Mouse (Mus musculus): ENCODE data around the gene Rhox9. TPM values are rescaled to one million over a fixed set of nuclear protein-coding genes. Genes with fewer than 3 reads are reported as not detected.

Rhox9 gene
- polyA plus RNA-seq (2014; fragmentation: Illumina TruSeq; extraction: RNeasy Lipid Tissue Mini Kit (QIAGEN cat#74804)) = not detected

GRCm38 (mm10) chrX:37901670-37902069 is at the start of gene Rhox9:
TSS of gene Rhox9 (minus strand) at chrX:37901770.

GRCm38 (mm10) chrX:37897132-37897531 is 4.4 kb downstream of the Rhox9 start, which contains the start of gene Rhox7b:
TSS of gene Rhox7b (minus strand) at chrX:37897232.

GRCm38 (mm10) chrX:37878844-37879243 is 22.7 kb downstream of the Rhox9 start, which contains the start of gene Rhox8:
TSS of gene Rhox8 (minus strand) at chrX:37878944.

Other genes with a start within 250 kb of the Rhox9 start
- gene Rhox3h, start 233.0 kb downstream of the Rhox9 start, polyA plus RNA-seq (2014; fragmentation: Illumina TruSeq; extraction: RNeasy Lipid Tissue Mini Kit (QIAGEN cat#74804)) = not detected
- gene Rhox2h, start 228.5 kb downstream of the Rhox9 start, polyA plus RNA-seq (2014; fragmentation: Illumina TruSeq; extraction: RNeasy Lipid Tissue Mini Kit (QIAGEN cat#74804)) = not detected
- not detected for gene Rhox5, start 96.9 kb downstream of the Rhox9 start, polyA plus RNA-seq (2014; fragmentation: Illumina TruSeq; extraction: RNeasy Lipid Tissue Mini Kit (QIAGEN cat#74804))
- not detected for gene Rhox6, start 74.9 kb downstream of the Rhox9 start, polyA plus RNA-seq (2014; fragmentation: Illumina TruSeq; extraction: RNeasy Lipid Tissue Mini Kit (QIAGEN cat#74804))
- not detected for gene Rhox7a, start 70.1 kb downstream of the Rhox9 start, polyA plus RNA-seq (2014; fragmentation: Illumina TruSeq; extraction: RNeasy Lipid Tissue Mini Kit (QIAGEN cat#74804))
- 6.0 TPM for gene Rhox8, start 22.8 kb downstream of the Rhox9 start, polyA plus RNA-seq (2014; fragmentation: Illumina TruSeq; extraction: RNeasy Lipid Tissue Mini Kit (QIAGEN cat#74804))
- gene Rhox7b, start 4.5 kb downstream of the Rhox9 start, polyA plus RNA-seq (2014; fragmentation: Illumina TruSeq; extraction: RNeasy Lipid Tissue Mini Kit (QIAGEN cat#74804)) = not detected
- 0.29 TPM for gene Btg1-ps1, start 117.0 kb upstream of the Rhox9 start, polyA plus RNA-seq (2014; fragmentation: Illumina TruSeq; extraction: RNeasy Lipid Tissue Mini Kit (QIAGEN cat#74804))
- gene Btg1-ps2, start 141.3 kb upstream of the Rhox9 start, polyA plus RNA-seq (2014; fragmentation: Illumina TruSeq; extraction: RNeasy Lipid Tissue Mini Kit (QIAGEN cat#74804)) = not detected
- not detected for gene Rhox10, start 164.7 kb upstream of the Rhox9 start, polyA plus RNA-seq (2014; fragmentation: Illumina TruSeq; extraction: RNeasy Lipid Tissue Mini Kit (QIAGEN cat#74804))
- gene Rhox11, start 183.4 kb upstream of the Rhox9 start, polyA plus RNA-seq (2014; fragmentation: Illumina TruSeq; extraction: RNeasy Lipid Tissue Mini Kit (QIAGEN cat#74804)) = not detected
- not detected for gene Rhox12, start 209.1 kb upstream of the Rhox9 start, polyA plus RNA-seq (2014; fragmentation: Illumina TruSeq; extraction: RNeasy Lipid Tissue Mini Kit (QIAGEN cat#74804))
- not detected for gene Rhox13, start 219.4 kb upstream of the Rhox9 start, polyA plus RNA-seq (2014; fragmentation: Illumina TruSeq; extraction: RNeasy Lipid Tissue Mini Kit (QIAGEN cat#74804))

All from ovary, adult 10 weeks (tissue).